Mouse (Mus musculus) CH12.LX (cell line): ENCODE results near the gene Casc4. TPM values are rescaled to one million over a fixed set of nuclear protein-coding genes. Genes with fewer than 3 reads are reported as not detected.

Source experiments
- DNase-seq: peaks from one replicate; pipeline ENCODE4 v3.0.0-alpha.2; 2013; ENCODE audit errors: extremely low read depth
- H3K27ac ChIP-seq: 2 replicates; pipeline ENCODE4 v1.5.1; 2012; ENCODE audit warnings: low read depth, mild to moderate bottlenecking, control low read depth, moderate library complexity; ENCODE audit not compliant: insufficient read depth
- H3K27me3 ChIP-seq: replicated peaks from 2 replicates; pipeline ENCODE3; 2012; ENCODE audit warnings: inconsistent platforms
- H3K36me3 ChIP-seq, 2 experiments: replicated peaks in 1 of 2; 2 replicates each; pipeline versions ENCODE3 to v1.6.1; 2012; ENCODE audit warnings: inconsistent platforms in 1 of 2, low read length in 1 of 2, mild to moderate bottlenecking in 1 of 2, mixed read lengths in 1 of 2, moderate library complexity in 1 of 2; ENCODE audit not compliant: control insufficient read depth in 1 of 2, insufficient read depth in 1 of 2
- H3K4me1 ChIP-seq, 2 experiments: 2 replicates each; pipeline ENCODE4 v1.6.1; 2012; ENCODE audit warnings: inconsistent platforms in 1 of 2, moderate library complexity in 1 of 2; ENCODE audit not compliant: insufficient read depth in 2 of 2, control insufficient read depth in 1 of 2
- H3K4me2 ChIP-seq: 2 replicates; pipeline ENCODE4 v1.6.1; 2012; ENCODE audit warnings: low read depth, mild to moderate bottlenecking, control low read depth; ENCODE audit not compliant: poor library complexity, insufficient read depth, severe bottlenecking
- H3K4me3 ChIP-seq, 3 experiments: fragments of 150-350 bp in 1 of 3; sonication (generic) in 1 of 3; replicated peaks in 1 of 3; 2 replicates each; pipeline versions ENCODE3 to v1.5.1; 2011 to 2012; ENCODE audit warnings: low read depth in 2 of 3, low read length in 2 of 3, mild to moderate bottlenecking in 2 of 3, moderate library complexity in 2 of 3, control low read depth in 1 of 3, improper control_type of control experiment in 1 of 3, inconsistent platforms in 1 of 3, mixed read lengths in 1 of 3; ENCODE audit not compliant: poor library complexity in 1 of 3
- H3K79me2 ChIP-seq: replicated peaks from 2 replicates; pipeline ENCODE4 v1.6.1; 2012; ENCODE audit warnings: mild to moderate bottlenecking, moderate library complexity; ENCODE audit not compliant: control insufficient read depth, poor library complexity, insufficient read depth, severe bottlenecking; ENCODE audit errors: extremely low read depth
- H3K9ac ChIP-seq: 2 replicates; pipeline ENCODE4 v1.6.1; 2012; ENCODE audit warnings: low read depth, mild to moderate bottlenecking, control low read depth, moderate library complexity; ENCODE audit not compliant: insufficient read depth
- H3K9me3 ChIP-seq: replicated peaks from 2 replicates; pipeline ENCODE3; 2012; ENCODE audit warnings: low read length, inconsistent platforms, mixed read lengths
- CHD2 ChIP-seq: IDR thresholded peaks from 2 replicates; pipeline ENCODE4 v1.6.1; 2011; ENCODE audit warnings: low read length, improper control_type of control experiment
- E2F4 ChIP-seq: IDR thresholded peaks from 2 replicates; pipeline ENCODE4 v1.6.1; 2011; ENCODE audit warnings: low read depth, low read length, improper control_type of control experiment; ENCODE audit not compliant: insufficient replicate concordance
- ELF1 ChIP-seq: IDR thresholded peaks from 2 replicates; pipeline ENCODE4 v1.6.1; 2014; ENCODE audit warnings: low read depth, mild to moderate bottlenecking, inconsistent platforms, low read length, improper control_type of control experiment
- EP300 ChIP-seq: IDR thresholded peaks from 2 replicates; pipeline ENCODE4 v1.6.1; 2011; ENCODE audit warnings: low read length, improper control_type of control experiment
- ETS1 ChIP-seq: conservative IDR thresholded peaks from 2 replicates; pipeline ENCODE4 v1.6.1; 2012; ENCODE audit warnings: low read depth, mild to moderate bottlenecking, inconsistent platforms, low read length, improper control_type of control experiment, moderate library complexity
- IRF4 ChIP-seq: IDR thresholded peaks from 2 replicates; pipeline ENCODE4 v1.6.1; 2014; ENCODE audit warnings: low read depth, mild to moderate bottlenecking, inconsistent platforms, low read length, improper control_type of control experiment
- JUN ChIP-seq: IDR thresholded peaks from 2 replicates; pipeline ENCODE4 v1.6.1; 2011; ENCODE audit warnings: low read depth, mild to moderate bottlenecking, low read length, improper control_type of control experiment, moderate library complexity; ENCODE audit not compliant: insufficient read depth
- KAT2A ChIP-seq: IDR thresholded peaks from 2 replicates; pipeline ENCODE4 v1.6.1; 2012; ENCODE audit warnings: low read length, improper control_type of control experiment, inconsistent platforms; ENCODE audit not compliant: insufficient replicate concordance
- MAZ ChIP-seq: IDR thresholded peaks from 2 replicates; pipeline ENCODE4 v1.6.1; 2012; ENCODE audit warnings: low read depth, mild to moderate bottlenecking, inconsistent platforms, low read length, improper control_type of control experiment, moderate library complexity
- MXI1 ChIP-seq: IDR thresholded peaks from 2 replicates; pipeline ENCODE4 v1.6.1; 2011; ENCODE audit warnings: mild to moderate bottlenecking, low read depth, low read length, improper control_type of control experiment
- MYC ChIP-seq: IDR thresholded peaks from 2 replicates; pipeline ENCODE4 v1.6.1; 2011; ENCODE audit warnings: low read depth, mild to moderate bottlenecking, improper control_type of control experiment, low read length
- NRF1 ChIP-seq: IDR thresholded peaks from 2 replicates; pipeline ENCODE4 v1.6.1; 2014; ENCODE audit warnings: low read depth, mild to moderate bottlenecking, inconsistent platforms, low read length, improper control_type of control experiment, moderate library complexity
- PAX5 ChIP-seq: IDR thresholded peaks from 2 replicates; pipeline ENCODE4 v1.6.1; 2012; ENCODE audit warnings: low read length, inconsistent platforms, mixed read lengths
- POLR2A ChIP-seq: IDR thresholded peaks from 2 replicates; pipeline ENCODE4 v1.6.1; 2011; ENCODE audit warnings: low read depth, mild to moderate bottlenecking, improper control_type of control experiment, low read length
- RAD21 ChIP-seq: IDR thresholded peaks from 2 replicates; pipeline ENCODE4 v1.6.1; 2011; ENCODE audit warnings: low read depth, mild to moderate bottlenecking, low read length, improper control_type of control experiment, moderate library complexity
- RCOR1 ChIP-seq: conservative IDR thresholded peaks from 2 replicates; pipeline ENCODE4 v1.6.1; 2012; ENCODE audit warnings: low read depth, mild to moderate bottlenecking, inconsistent platforms, low read length, improper control_type of control experiment
- SMC3 ChIP-seq: IDR thresholded peaks from 2 replicates; pipeline ENCODE4 v1.6.1; 2011; ENCODE audit warnings: low read depth, low read length, improper control_type of control experiment
- TBP ChIP-seq: conservative IDR thresholded peaks from 2 replicates; pipeline ENCODE4 v1.6.1; 2011; ENCODE audit warnings: low read depth, low read length, improper control_type of control experiment
- TCF12 ChIP-seq: IDR thresholded peaks from 2 replicates; pipeline ENCODE4 v1.6.1; 2014; ENCODE audit warnings: low read depth, mild to moderate bottlenecking, inconsistent platforms, low read length, improper control_type of control experiment
- USF2 ChIP-seq: conservative IDR thresholded peaks from 2 replicates; pipeline ENCODE4 v1.6.1; 2011; ENCODE audit warnings: low read depth, low read length, improper control_type of control experiment
- ZC3H11A ChIP-seq: IDR thresholded peaks from 2 replicates; pipeline ENCODE4 v1.6.1; 2012; ENCODE audit warnings: low read depth, mild to moderate bottlenecking, inconsistent platforms, low read length, improper control_type of control experiment
- ZMIZ1 ChIP-seq: IDR thresholded peaks from 2 replicates; pipeline ENCODE4 v1.6.1; 2012; ENCODE audit warnings: low read depth, mild to moderate bottlenecking, inconsistent platforms, low read length, improper control_type of control experiment
- ZNF384 ChIP-seq: IDR thresholded peaks from 2 replicates; pipeline ENCODE4 v1.6.1; 2012; ENCODE audit warnings: low read depth, low read length, improper control_type of control experiment, inconsistent platforms
- dilution Hi-C: fragments of 300-500 bp; cut with MboI; formaldehyde crosslinking; loops from 2 replicates; pipeline ENCODE4 v1.14.3; 2020; ENCODE audit warnings: low sequenced_read_pairs; ENCODE audit not compliant: extremely low pct_unique_long_range_greater_than_20kb, extremely low pct_ligation_motif_present
- in situ Hi-C: fragments of 300-500 bp; cut with MboI; formaldehyde crosslinking; loops from 3 replicates; pipeline ENCODE4 v1.14.3; 2019; ENCODE audit warnings: low sequenced_read_pairs, low pct_ligation_motif_present, low pct_unique_long_range_greater_than_20kb, mixed read lengths
- polyA plus RNA-seq: library from polyadenylated mRNA; unstranded; fragments of >175 nt; gene quantifications from 2 replicates; pipeline ENCODE4 v1.2.1, GENCODE M21; 2012; ENCODE audit warnings: low read depth; ENCODE audit not compliant: insufficient read length
- total RNA-seq, 2 experiments: library from RNA; depleted of rRNA; stranded (reverse); fragments of 300-350 nt in 1 of 2; fragments of >200 nt in 1 of 2; gene quantifications; 2 replicates each; pipeline ENCODE4 v1.2.3; 2012 to 2014

The Casc4 gene
- total and polyA plus RNA-seq, 3 experiments: 10.9 to 19.7 (median 14.4) TPM

DNA sequence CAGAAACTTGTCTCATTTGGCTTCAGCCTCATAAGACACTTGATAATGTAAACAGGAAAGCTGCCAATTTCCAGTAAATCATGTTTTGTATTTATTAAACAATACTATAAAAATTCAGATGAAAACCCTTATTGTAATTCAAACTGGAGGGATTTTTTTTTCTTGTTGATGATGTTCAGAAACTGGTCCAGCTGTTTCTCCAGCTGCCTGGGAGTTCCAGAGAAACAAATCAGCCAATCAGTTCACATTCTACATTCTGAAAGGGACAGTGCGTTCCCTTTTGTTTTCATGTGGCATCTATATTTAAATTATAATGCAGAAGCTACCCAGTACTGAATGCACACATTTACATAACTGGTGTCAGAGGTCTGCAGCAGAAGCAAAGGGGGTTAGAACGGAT lies 40.6 kb upstream of the Casc4 start:
- Histone ChIP-seq H3K9ac (no peak overlapping the region), H3K27me3 (no peaks in the 10 kb centered on the region), H3K27ac (no peak overlapping the region), H3K4me3 (no peak overlapping the region), H3K4me2 (no peak overlapping the region), H3K79me2 (no peaks in the 10 kb centered on the region), H3K36me3 (no peaks in the 10 kb centered on the region), H3K9me3 (peaks cover 3% of the 10 kb centered on the region), H3K4me1 (peaks cover 0 to 10% of the 10 kb centered on the region in 2 experiments; a peak in 2 of 4 replicates)
- no peak for DNase-seq
- in situ Hi-C loops: no loop called here
- dilution Hi-C loops: no loop called here
- TF ChIP-seq PAX5 (no peak), TBP (no peak), JUN (no peak), ZC3H11A (no peak), ZMIZ1 (no peak), POLR2A (no peak)

- Histone ChIP-seq H3K4me3 (no peak overlapping the region), H3K27me3 (no peaks in the 10 kb centered on the region), H3K36me3 (no peaks in the 10 kb centered on the region), H3K9ac (no peak overlapping the region), H3K4me2 (no peak overlapping the region), H3K9me3 (no peaks in the 10 kb centered on the region), H3K27ac (no peak overlapping the region), H3K79me2 (no peaks in the 10 kb centered on the region), H3K4me1 (peaks cover 0 to 12% of the 10 kb centered on the region in 2 experiments; a peak in 2 of 4 replicates)
- in situ Hi-C loops: no loop called here
- no peak for DNase-seq
- dilution Hi-C loops: no loop called here
- no peak for TF ChIP-seq EP300
- no peak for TF ChIP-seq ZNF384
- TF ChIP-seq SMC3: no peak
- TF ChIP-seq TCF12: no peak
- no peak for TF ChIP-seq CHD2
- no peak for TF ChIP-seq TBP
- TF ChIP-seq USF2: no peak
- TF ChIP-seq NRF1: no peak
- TF ChIP-seq E2F4: no peak
- TF ChIP-seq MXI1: no peak
- TF ChIP-seq ETS1: no peak
- TF ChIP-seq MAZ: no peak
- no peak for TF ChIP-seq POLR2A
- TF ChIP-seq MYC: no peak
- no peak for TF ChIP-seq RAD21
- no peak for TF ChIP-seq KAT2A
- no peak for TF ChIP-seq RCOR1
- TF ChIP-seq ZC3H11A: no peak
- TF ChIP-seq ELF1: no peak
- TF ChIP-seq IRF4: no peak
These were observed 38.4 kb upstream of the Casc4 start for GRCm38 (mm10) chr2:121828411-121828810.
